Mouse (Mus musculus) ES-Bruce4 (cell line): ENCODE measurements at regions not wholly inside any gene's neighbourhood (a gene's known extent, or its start where the extent isn't known, plus 50 kb on each side); places are given as distances from the start of the nearest gene placed in this dataset.
"Not testable (repeated sequence)": the region's sequence is repeated elsewhere in the genome, so short reads cannot be mapped to it uniquely, and the experiment has no call there.

ENCODE experiments used
- H3K27ac ChIP-seq: 2 replicates; pipeline ENCODE4 v1.5.1; 2012; ENCODE audit warnings: low read length, inconsistent platforms; ENCODE audit not compliant: insufficient read depth
- H3K27me3 ChIP-seq: 2 replicates; pipeline ENCODE4 v1.6.1; 2012; ENCODE audit warnings: mild to moderate bottlenecking, low read length, inconsistent platforms; ENCODE audit not compliant: control insufficient read depth, poor library complexity, insufficient read depth, severe bottlenecking
- H3K36me3 ChIP-seq: 2 replicates; pipeline ENCODE4 v1.6.1; 2012; ENCODE audit warnings: inconsistent platforms, mild to moderate bottlenecking, low read length, moderate library complexity; ENCODE audit not compliant: control insufficient read depth, poor library complexity, insufficient read depth, severe bottlenecking
- H3K4me1 ChIP-seq: one replicate; pipeline ENCODE4 v1.8.1; 2011; ENCODE audit warnings: low read length; ENCODE audit not compliant: control insufficient read depth, insufficient read depth
- H3K4me3 ChIP-seq: 2 replicates; pipeline ENCODE4 v1.5.1; 2011; ENCODE audit warnings: low read depth, mild to moderate bottlenecking, low read length
- H3K9ac ChIP-seq: 2 replicates; pipeline ENCODE4 v1.6.1; 2012; ENCODE audit warnings: low read depth, mild to moderate bottlenecking, inconsistent platforms; ENCODE audit not compliant: poor library complexity, severe bottlenecking
- H3K9me3 ChIP-seq: replicated peaks from 2 replicates; pipeline ENCODE4 v1.6.1; 2012; ENCODE audit warnings: mild to moderate bottlenecking, low read length, inconsistent platforms; ENCODE audit not compliant: control insufficient read depth, poor library complexity, insufficient read depth, severe bottlenecking
- CTCF ChIP-seq: IDR thresholded peaks from one replicate; pipeline ENCODE4 v1.8.1; 2011; ENCODE audit warnings: low read depth, low read length
- EP300 ChIP-seq: IDR thresholded peaks from 2 replicates; pipeline ENCODE4 v1.6.1; 2011; ENCODE audit warnings: low read depth, low read length; ENCODE audit not compliant: insufficient read depth
- POLR2A ChIP-seq: IDR thresholded peaks from one replicate; pipeline ENCODE4 v1.8.1; 2011; ENCODE audit warnings: low read length; ENCODE audit not compliant: insufficient read depth

- Histone ChIP-seq H3K4me3 (no peak overlapping the region), H3K9ac (no peak overlapping the region), H3K27me3 (no peaks in the 10 kb centered on the region), H3K9me3 (no peaks in the 10 kb centered on the region), H3K36me3 (no peaks in the 10 kb centered on the region), H3K4me1 (no peaks in the 10 kb centered on the region), H3K27ac (no peak overlapping the region)
- TF ChIP-seq POLR2A (no peak), CTCF (no peak), EP300 (no peak)
Measured at GRCm38 (mm10) chr17:83049972-83050535, 165.0 kb upstream of the Pkdcc start.

- no peak for TF ChIP-seq CTCF
- no peak for TF ChIP-seq EP300
- TF ChIP-seq POLR2A = no peak
- H3K9me3 ChIP-seq = no peaks in the 10 kb centered on the region
- H3K27me3 ChIP-seq = no peaks in the 10 kb centered on the region
- H3K9ac ChIP-seq = no peak overlapping the region
- H3K36me3 ChIP-seq = no peaks in the 10 kb centered on the region
- H3K27ac ChIP-seq = no peak overlapping the region
- no peaks in the 10 kb centered on the region for H3K4me1 ChIP-seq
- no peak overlapping the region for H3K4me3 ChIP-seq
Measured at GRCm38 (mm10) chr17:83050591-83051197, 164.4 kb upstream of the Pkdcc start.

GRCm38 (mm10) chr17:83052613-83053140 is 162.4 kb upstream of the Pkdcc start:
- Histone ChIP-seq H3K27ac (no peak overlapping the region), H3K27me3 (no peaks in the 10 kb centered on the region), H3K9me3 (no peaks in the 10 kb centered on the region), H3K36me3 (no peaks in the 10 kb centered on the region), H3K9ac (no peak overlapping the region), H3K4me1 (no peaks in the 10 kb centered on the region), H3K4me3 (no peak overlapping the region)
- no peak for TF ChIP-seq POLR2A
- no peak for TF ChIP-seq CTCF
- no peak for TF ChIP-seq EP300

DNA sequence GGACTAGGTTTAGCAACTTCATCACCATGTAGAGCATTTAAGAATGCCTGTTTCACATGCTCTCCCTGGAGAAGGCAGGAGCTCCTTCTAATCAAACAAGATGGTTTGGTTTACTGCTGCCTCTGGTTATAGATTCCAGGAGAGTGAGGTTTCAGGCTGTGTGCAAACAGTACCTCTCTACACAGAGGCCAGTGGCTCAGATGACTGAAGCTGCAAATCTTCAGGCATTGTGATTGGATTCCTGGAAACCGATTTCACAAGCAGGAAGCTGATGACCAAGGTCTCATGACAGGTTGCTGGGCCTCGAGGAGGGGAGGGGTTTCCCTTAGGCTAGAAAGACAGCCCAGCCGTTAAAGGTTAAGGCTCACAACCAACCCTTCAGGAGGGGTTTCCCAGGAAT is 157.3 kb upstream of the Pkdcc start:
- H3K4me1 ChIP-seq = no peaks in the 10 kb centered on the region
- TF ChIP-seq CTCF (no peak), POLR2A (no peak), EP300 (no peak)
- no peak overlapping the region for H3K4me3 ChIP-seq
- H3K27me3 ChIP-seq = no peaks in the 10 kb centered on the region
- no peaks in the 10 kb centered on the region for H3K36me3 ChIP-seq
- no peak overlapping the region for H3K27ac ChIP-seq
- H3K9ac ChIP-seq = no peak overlapping the region
- no peaks in the 10 kb centered on the region for H3K9me3 ChIP-seq

- Histone ChIP-seq H3K4me1 (no peaks in the 10 kb centered on the region), H3K36me3 (no peaks in the 10 kb centered on the region), H3K27ac (no peak overlapping the region), H3K4me3 (no peak overlapping the region), H3K9ac (no peak overlapping the region), H3K9me3 (no peaks in the 10 kb centered on the region), H3K27me3 (no peaks in the 10 kb centered on the region)
- TF ChIP-seq CTCF (no peak), EP300 (no peak), POLR2A (no peak)
Measured at GRCm38 (mm10) chr17:83061843-83062242, 153.2 kb upstream of the Pkdcc start.

GRCm38 (mm10) chr17:83063848-83064247 is 151.2 kb upstream of the Pkdcc start:
- no peaks in the 10 kb centered on the region for H3K36me3 ChIP-seq
- H3K9ac ChIP-seq = 0 out of 2 replicates have a peak overlapping the region, but pooled peaks have one; percentile 40
- TF ChIP-seq EP300 (no peak), CTCF (no peak), POLR2A (no peak)
- H3K27me3 ChIP-seq = no peaks in the 10 kb centered on the region
- H3K4me3 ChIP-seq = no peak overlapping the region
- no peak overlapping the region for H3K27ac ChIP-seq
- no peaks in the 10 kb centered on the region for H3K4me1 ChIP-seq
- H3K9me3 ChIP-seq = no peaks in the 10 kb centered on the region

GRCm38 (mm10) chr17:83064376-83064775 is 150.7 kb upstream of the Pkdcc start:
- Histone ChIP-seq H3K9ac (0 out of 2 replicates have a peak overlapping the region, but pooled peaks have one; percentile 40), H3K4me3 (peak overlapping the region; percentile 64)
- H3K36me3 ChIP-seq, H3K27ac ChIP-seq, H3K4me1 ChIP-seq, H3K9me3 ChIP-seq, H3K27me3 ChIP-seq: not testable (repeated sequence)
